Mouse (Mus musculus) spleen, postnatal 36 days (tissue): Measurements from ENCODE around the gene Fgfr2.
"Not testable (repeated sequence)": the region's sequence is repeated elsewhere in the genome, so short reads cannot be mapped to it uniquely, and the experiment has no call there.

Source experiments
- DNase-seq, 2 experiments: peaks; one replicate each; pipeline ENCODE4 v3.0.0; 2022; ENCODE audit warnings: low spot score in 2 of 2, mixed read lengths in 1 of 2

Fgfr2 gene

GRCm38 (mm10) chr7:131477140-131477539, 1646.0 kb downstream of the Fgfr2 start:
- no peak for DNase-seq

GRCm38 (mm10) chr7:131471551-131471950, 1651.6 kb downstream of the Fgfr2 start:
- no peak for DNase-seq

- DNase-seq, result no peak
These were observed 1653.6 kb downstream of the Fgfr2 start for GRCm38 (mm10) chr7:131469506-131469905.

GRCm38 (mm10) chr7:131467312-131467711, 1655.8 kb downstream of the Fgfr2 start:
- no peak for DNase-seq

GRCm38 (mm10) chr7:131465735-131466134, 1657.4 kb downstream of the Fgfr2 start:
- DNase-seq, result no peak

GRCm38 (mm10) chr7:131465117-131465601, 1658.0 kb downstream of the Fgfr2 start:
- no peak for DNase-seq

- no peak for DNase-seq
These were observed 1666.4 kb downstream of the Fgfr2 start for GRCm38 (mm10) chr7:131456714-131457113.

- no peak for DNase-seq
These were observed 1686.1 kb downstream of the Fgfr2 start for GRCm38 (mm10) chr7:131437051-131437450.

GRCm38 (mm10) chr7:131434276-131434675, 1688.9 kb downstream of the Fgfr2 start:
- DNase-seq, result no peak

- no peak for DNase-seq
These were observed 1690.9 kb downstream of the Fgfr2 start for GRCm38 (mm10) chr7:131432244-131432643.

GRCm38 (mm10) chr7:131427331-131427730, 1695.8 kb downstream of the Fgfr2 start:
- no peak for DNase-seq

GRCm38 (mm10) chr7:131424912-131425311, 1698.2 kb downstream of the Fgfr2 start:
- peak in 1 of 2 experiments; percentile 22 for DNase-seq

GRCm38 (mm10) chr7:131417605-131418004, 1705.5 kb downstream of the Fgfr2 start:
- DNase-seq, result no peak

- DNase-seq, result not testable (repeated sequence)
These were observed 1706.4 kb downstream of the Fgfr2 start for GRCm38 (mm10) chr7:131416742-131417141.

- DNase-seq, result no peak
These were observed 1711.2 kb downstream of the Fgfr2 start for GRCm38 (mm10) chr7:131411941-131412270.

GRCm38 (mm10) chr7:131411221-131411940, 1711.8 kb downstream of the Fgfr2 start:
- no peak for DNase-seq

- peak; percentile 99 for DNase-seq
These were observed 1712.6 kb downstream of the Fgfr2 start, which contains the start of the genes Ikzf5 and Acadsb for GRCm38 (mm10) chr7:131410416-131411058. Gene Ikzf5, minus strand, starts transcription at chr7:131410521. Gene Acadsb, plus strand, starts transcription at chr7:131410601.

GRCm38 (mm10) chr7:131409988-131410385, 1713.2 kb downstream of the Fgfr2 start:
- DNase-seq, result no peak

GRCm38 (mm10) chr7:131409321-131409987, 1713.7 kb downstream of the Fgfr2 start:
- no peak for DNase-seq

- not testable (repeated sequence) for DNase-seq
These were observed 1731.4 kb downstream of the Fgfr2 start for GRCm38 (mm10) chr7:131391761-131392160.

GRCm38 (mm10) chr7:131371880-131372651, 1751.1 kb downstream of the Fgfr2 start:
- DNase-seq, result no peak

GRCm38 (mm10) chr7:131371470-131371860, 1751.7 kb downstream of the Fgfr2 start:
- no peak for DNase-seq
